Mouse (Mus musculus): ENCODE results near the gene Epsti1.

DNA sequence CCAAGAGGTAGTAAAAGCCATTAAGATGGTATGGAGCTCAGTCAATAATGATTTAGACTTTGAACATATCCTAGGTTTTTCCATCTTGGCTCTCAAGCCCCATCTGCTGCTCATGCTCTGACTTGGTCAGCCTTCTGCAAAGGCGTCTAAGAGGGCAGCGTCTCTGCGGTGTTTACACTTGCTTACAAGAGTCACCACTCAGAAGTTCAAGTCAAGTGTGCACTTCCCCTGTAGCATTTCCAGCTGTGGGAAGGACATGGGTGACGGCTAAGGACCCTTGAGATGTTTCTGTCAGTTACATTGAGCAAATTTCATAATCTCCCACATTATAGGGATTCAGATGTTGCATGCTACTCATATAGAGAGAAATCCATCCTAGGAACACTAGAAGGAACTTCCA, 144.6 kb downstream of the Epsti1 start:
- TF ChIP-seq CTCF (IDR thresholded peaks at IDR 0.05; ENCODE audit: low read depth) (no peak), EP300 (IDR thresholded peaks at IDR 0.05; ENCODE audit: low read depth) (no peak)

Data from heart, postnatal 0 days (tissue).